Mouse (Mus musculus) mouse trophoblast stem cell (cell line): ENCODE results near the gene Bend6.

Experiments used
- in situ Hi-C, 2 experiments: fragments of 300-500 bp; cut with MseI, MboI; formaldehyde crosslinking; loops; 2 replicates in 1 of 2; 3 replicates in 1 of 2; pipeline ENCODE4 v1.15.1; 2025

Bend6 gene

GRCm38 (mm10) chr1:33813868-33814794 is 93.5 kb downstream of the Bend6 start, which contains the start of gene Zfp451:
Gene Zfp451 (minus strand): TSS chr1:33814595.
- in situ Hi-C loops = no loop called here

- in situ Hi-C loops = no loop called here
These were observed 94.1 kb downstream of the Bend6 start for GRCm38 (mm10) chr1:33813495-33813867.

GRCm38 (mm10) chr1:33803323-33803722 is 104.3 kb downstream of the Bend6 start:
- in situ Hi-C loops = no loop called here
